Mouse (Mus musculus) liver, embryonic 13.5 days (tissue): Measurements from ENCODE around the gene Dnajc19. TPM values are rescaled to one million over a fixed set of nuclear protein-coding genes. Genes with fewer than 3 reads are reported as not detected.
"Not testable (repeated sequence)": the region's sequence is repeated elsewhere in the genome, so short reads cannot be mapped to it uniquely, and the experiment has no call there.

Experiments
- ATAC-seq: fragments of 200-750 bp; cut with Nextera tagmentation; 2 replicates; pipeline ENCODE4 v1.8.0; 2017; ENCODE audit warnings: low read depth, mild to moderate bottlenecking, moderate number of reproducible peaks, moderate library complexity
- DNase-seq: peaks from one replicate; pipeline ENCODE4 v3.0.0; 2022
- H3K27ac ChIP-seq: fragments of 300-500 bp; sonication (generic); 2 replicates; pipeline ENCODE4 v1.5.1; 2015; ENCODE audit warnings: moderate library complexity, mild to moderate bottlenecking, inconsistent platforms
- H3K27me3 ChIP-seq: fragments of 300-500 bp; sonication (generic); 2 replicates; pipeline ENCODE4 v1.6.1; 2015; ENCODE audit warnings: mild to moderate bottlenecking, inconsistent platforms
- H3K36me3 ChIP-seq: fragments of 300-500 bp; sonication (generic); 2 replicates; pipeline ENCODE4 v1.6.1; 2015; ENCODE audit warnings: mild to moderate bottlenecking, inconsistent platforms
- H3K4me1 ChIP-seq: fragments of 300-500 bp; sonication (generic); replicated peaks from 2 replicates; pipeline ENCODE4 v1.6.1; 2015; ENCODE audit warnings: inconsistent platforms
- H3K4me2 ChIP-seq: fragments of 300-500 bp; sonication (generic); 2 replicates; pipeline ENCODE4 v1.6.1; 2015; ENCODE audit warnings: inconsistent platforms, mild to moderate bottlenecking, moderate library complexity
- H3K4me3 ChIP-seq: fragments of 300-500 bp; sonication (generic); replicated peaks from 2 replicates; pipeline ENCODE4 v1.5.1; 2015; ENCODE audit warnings: mild to moderate bottlenecking, inconsistent platforms
- H3K9ac ChIP-seq: fragments of 300-500 bp; sonication (generic); 2 replicates; pipeline ENCODE4 v1.6.1; 2015; ENCODE audit warnings: mild to moderate bottlenecking, inconsistent platforms
- H3K9me3 ChIP-seq: fragments of 300-500 bp; sonication (generic); replicated peaks from 2 replicates; pipeline ENCODE4 v1.6.1; 2016; ENCODE audit warnings: inconsistent platforms
- WGBS: fragments of 180-500 bp; shearing (Covaris S2); methylation state at CpG from one replicate; pipeline ENCODE4 v1.1.7; 2015; ENCODE audit not compliant: insufficient replicate concordance; 5-methylcytosine and 5-hydroxymethylcytosine counted together
- polyA plus RNA-seq: library from polyadenylated mRNA; unstranded; fragments of >200 nt; fragmentation: Nextera tagmentation; extraction: Ambion mirVana; gene quantifications from 2 replicates; pipeline ENCODE4 v1.2.1, GENCODE M21; 2015

Gene Dnajc19
- polyA plus RNA-seq, 1 experiment from 2014 or later: 164 TPM

- Histone ChIP-seq H3K9me3 (no peaks in the 10 kb centered on the region), H3K36me3 (peaks cover 4% of the 10 kb centered on the region), H3K27ac (no peak overlapping the region), H3K4me1 (peaks cover 43% of the 10 kb centered on the region), H3K27me3 (no peaks in the 10 kb centered on the region), H3K4me3 (no peak overlapping the region), H3K4me2 (no peak overlapping the region), H3K9ac (no peak overlapping the region)
- ATAC-seq (no peak), DNase-seq (peak; percentile 9)
- 22% methylated on average over 5 of the region's 5 CpGs for WGBS
Observed at GRCm38 (mm10) chr3:34083655-34084054, 2.5 kb upstream of the Dnajc19 start.

GRCm38 (mm10) chr3:34081929-34082328 is 808 bp upstream of the Dnajc19 start:
- Histone ChIP-seq H3K4me2 (peak overlapping the region; percentile 70), H3K27ac (0 out of 2 replicates have a peak overlapping the region, but pooled peaks have one; percentile 77), H3K36me3 (peaks cover 11% of the 10 kb centered on the region), H3K27me3 (no peaks in the 10 kb centered on the region), H3K4me1 (peaks cover 43% of the 10 kb centered on the region), H3K9me3 (no peaks in the 10 kb centered on the region), H3K9ac (peak overlapping the region; percentile 82), H3K4me3 (peak overlapping the region; percentile 77)
- no peak for ATAC-seq
- DNase-seq: no peak
- 52% methylated on average over 3 of the region's 3 CpGs for WGBS

GRCm38 (mm10) chr3:34076058-34076759 is 4.9 kb downstream of the Dnajc19 start:
- Histone ChIP-seq H3K9ac (no peak overlapping the region), H3K27ac (no peak overlapping the region), H3K9me3 (no peaks in the 10 kb centered on the region), H3K27me3 (no peaks in the 10 kb centered on the region), H3K4me1 (peaks cover 17% of the 10 kb centered on the region), H3K36me3 (peaks cover 46% of the 10 kb centered on the region), H3K4me2 (no peak overlapping the region), H3K4me3 (no peak overlapping the region)
- WGBS: 72% methylated on average over 6 of the region's 6 CpGs
- DNase-seq (no peak), ATAC-seq (peak; percentile 24; the same call in 1 of the 2 replicates)

GRCm38 (mm10) chr3:34072726-34073125 is 8.4 kb downstream of the Dnajc19 start:
- ATAC-seq: no peak
- no peaks in the 10 kb centered on the region for H3K9me3 ChIP-seq
- no peak overlapping the region for H3K4me3 ChIP-seq
- H3K4me1 ChIP-seq: no peaks in the 10 kb centered on the region
- H3K27ac ChIP-seq: no peak overlapping the region
- WGBS: 88% methylated on average over 6 of the region's 6 CpGs
- DNase-seq: no peak
- peaks cover 49% of the 10 kb centered on the region for H3K36me3 ChIP-seq
- no peak overlapping the region for H3K4me2 ChIP-seq
- H3K27me3 ChIP-seq: no peaks in the 10 kb centered on the region
- H3K9ac ChIP-seq: no peak overlapping the region

- not testable (repeated sequence) for H3K27ac ChIP-seq, ATAC-seq, H3K4me1 ChIP-seq, H3K4me2 ChIP-seq, H3K9ac ChIP-seq, DNase-seq, H3K4me3 ChIP-seq, H3K9me3 ChIP-seq, H3K27me3 ChIP-seq
- WGBS: 93% methylated on average over 7 of the region's 7 CpGs
- peaks cover 42% of the 10 kb centered on the region for H3K36me3 ChIP-seq
Observed at GRCm38 (mm10) chr3:34068943-34069342, 12.2 kb downstream of the Dnajc19 start.

- no peak overlapping the region for H3K27ac ChIP-seq
- no peak for ATAC-seq
- WGBS: 85% methylated on average over 2 of the region's 2 CpGs
Observed at GRCm38 (mm10) chr3:34062352-34062751, 18.8 kb downstream of the Dnajc19 start.

GRCm38 (mm10) chr3:34041990-34042389 is 39.1 kb downstream of the Dnajc19 start:
- ATAC-seq: no peak
- H3K9ac ChIP-seq: no peak overlapping the region
- no peak overlapping the region for H3K4me2 ChIP-seq
- no peaks in the 10 kb centered on the region for H3K27me3 ChIP-seq
- H3K4me3 ChIP-seq: no peak overlapping the region
- no peak for DNase-seq
- no peaks in the 10 kb centered on the region for H3K9me3 ChIP-seq
- H3K27ac ChIP-seq: no peak overlapping the region
- H3K4me1 ChIP-seq: peaks cover 3% of the 10 kb centered on the region; the same call in 1 of the 2 replicates
- H3K36me3 ChIP-seq: peaks cover 37% of the 10 kb centered on the region
- 85% methylated on average over 4 of the region's 4 CpGs for WGBS

More at GRCm38 (mm10) chr3:34062352-34062751, 18.8 kb downstream of the Dnajc19 start:
- H3K27me3 ChIP-seq: no peaks in the 10 kb centered on the region
- no peak for DNase-seq
- H3K36me3 ChIP-seq: peaks cover 54% of the 10 kb centered on the region
- no peaks in the 10 kb centered on the region for H3K9me3 ChIP-seq
- no peak overlapping the region for H3K4me3 ChIP-seq
- no peak overlapping the region for H3K9ac ChIP-seq
- no peaks in the 10 kb centered on the region for H3K4me1 ChIP-seq
- H3K4me2 ChIP-seq: no peak overlapping the region

GRCm38 (mm10) chr3:34035706-34036105 is 45.4 kb downstream of the Dnajc19 start:
- H3K4me1 ChIP-seq: peaks cover 34% of the 10 kb centered on the region
- H3K9me3 ChIP-seq: no peaks in the 10 kb centered on the region
- H3K9ac ChIP-seq: no peak overlapping the region
- H3K27ac ChIP-seq: no peak overlapping the region
- no peak for ATAC-seq
- H3K36me3 ChIP-seq: peaks cover 6% of the 10 kb centered on the region
- DNase-seq: no peak
- no peak overlapping the region for H3K4me3 ChIP-seq
- WGBS: 88% methylated on average over 3 of the region's 3 CpGs
- H3K27me3 ChIP-seq: no peaks in the 10 kb centered on the region
- no peak overlapping the region for H3K4me2 ChIP-seq

- Histone ChIP-seq H3K4me2 (no peak overlapping the region), H3K36me3 (peaks cover 3% of the 10 kb centered on the region; the same call in 1 of the 2 replicates), H3K9me3 (no peaks in the 10 kb centered on the region), H3K9ac (no peak overlapping the region), H3K27me3 (no peaks in the 10 kb centered on the region), H3K4me1 (peaks cover 40% of the 10 kb centered on the region), H3K27ac (no peak overlapping the region), H3K4me3 (no peak overlapping the region)
- DNase-seq (no peak), ATAC-seq (no peak)
- WGBS: 73% methylated on average over 1 of the region's 1 CpGs
Observed at GRCm38 (mm10) chr3:34034803-34035202, 46.3 kb downstream of the Dnajc19 start.

- ATAC-seq (no peak), DNase-seq (no peak)
- no peaks in the 10 kb centered on the region for H3K9me3 ChIP-seq
- no peak overlapping the region for H3K4me3 ChIP-seq
- 0 out of 2 replicates have a peak, but pooled peaks cover 3% of the 10 kb centered on the region for H3K36me3 ChIP-seq
- H3K4me1 ChIP-seq: peaks cover 45% of the 10 kb centered on the region
- WGBS: 62% methylated on average over 3 of the region's 3 CpGs
- no peak overlapping the region for H3K9ac ChIP-seq
- H3K27ac ChIP-seq: no peak overlapping the region
- H3K27me3 ChIP-seq: no peaks in the 10 kb centered on the region
- H3K4me2 ChIP-seq: no peak overlapping the region
Observed at GRCm38 (mm10) chr3:34033720-34034364, 47.3 kb downstream of the Dnajc19 start.

- H3K4me2 ChIP-seq: no peak overlapping the region
- H3K36me3 ChIP-seq: no peaks in the 10 kb centered on the region
- H3K9me3 ChIP-seq: no peaks in the 10 kb centered on the region
- H3K27ac ChIP-seq: no peak overlapping the region
- 38% methylated on average over 3 of the region's 3 CpGs for WGBS
- no peak overlapping the region for H3K9ac ChIP-seq
- no peak for DNase-seq
- no peaks in the 10 kb centered on the region for H3K27me3 ChIP-seq
- ATAC-seq: no peak
- no peak overlapping the region for H3K4me3 ChIP-seq
- H3K4me1 ChIP-seq: peaks cover 40% of the 10 kb centered on the region
Observed at GRCm38 (mm10) chr3:34030601-34031000, 50.5 kb downstream of the Dnajc19 start.

- Histone ChIP-seq H3K9ac (no peak overlapping the region), H3K27ac (no peak overlapping the region), H3K4me3 (no peak overlapping the region), H3K4me2 (no peak overlapping the region), H3K9me3 (no peaks in the 10 kb centered on the region), H3K36me3 (no peaks in the 10 kb centered on the region), H3K4me1 (peaks cover 31% of the 10 kb centered on the region), H3K27me3 (no peaks in the 10 kb centered on the region)
- DNase-seq (no peak), ATAC-seq (no peak)
Observed at GRCm38 (mm10) chr3:34028935-34029334, 52.2 kb downstream of the Dnajc19 start.
